Mouse (Mus musculus) adrenal gland, postnatal 25 days (tissue): Measurements from ENCODE around the gene Cdkn1b. TPM values are rescaled to one million over a fixed set of nuclear protein-coding genes. Genes with fewer than 3 reads are reported as not detected.

Experiments
- DNase-seq: peaks from one replicate; pipeline ENCODE4 v3.0.0; 2021; ENCODE audit warnings: mixed read lengths
- total RNA-seq: library from RNA; stranded (reverse); gene quantifications from 2 replicates; pipeline ENCODE4 v1.2.3, GENCODE M21; 2021

The Cdkn1b gene
- total RNA-seq, 1 experiment from 2014 or later = 89.9 TPM

GRCm38 (mm10) chr6:134930383-134930782 is 10.2 kb downstream of the Cdkn1b start:
- no peak for DNase-seq

- DNase-seq = no peak
Measured at GRCm38 (mm10) chr6:134931146-134931545, 10.9 kb downstream of the Cdkn1b start.

- DNase-seq = no peak
Measured at GRCm38 (mm10) chr6:134932486-134933206, 12.4 kb downstream of the Cdkn1b start.

GRCm38 (mm10) chr6:134933207-134933558 is 13.0 kb downstream of the Cdkn1b start:
- no peak for DNase-seq

GRCm38 (mm10) chr6:134934305-134934704 is 14.1 kb downstream of the Cdkn1b start:
- no peak for DNase-seq

GRCm38 (mm10) chr6:134939781-134940180 is 19.6 kb downstream of the Cdkn1b start:
- no peak for DNase-seq

GRCm38 (mm10) chr6:134943759-134944407 is 23.7 kb downstream of the Cdkn1b start:
- DNase-seq = no peak

GRCm38 (mm10) chr6:134946054-134946453 is 25.9 kb downstream of the Cdkn1b start:
- no peak for DNase-seq

- DNase-seq = no peak
Measured at GRCm38 (mm10) chr6:134946858-134947257, 26.7 kb downstream of the Cdkn1b start.

- peak; percentile 65 for DNase-seq
Measured at GRCm38 (mm10) chr6:134947311-134948087, 27.3 kb downstream of the Cdkn1b start.

- DNase-seq = no peak
Measured at GRCm38 (mm10) chr6:134948522-134949061, 28.4 kb downstream of the Cdkn1b start.

GRCm38 (mm10) chr6:134949241-134949640 is 29.0 kb downstream of the Cdkn1b start:
- no peak for DNase-seq

GRCm38 (mm10) chr6:134951364-134951763 is 31.2 kb downstream of the Cdkn1b start:
- DNase-seq = no peak

- DNase-seq = peak; percentile 25
Measured at GRCm38 (mm10) chr6:134953976-134954375, 33.8 kb downstream of the Cdkn1b start.

- no peak for DNase-seq
Measured at GRCm38 (mm10) chr6:134956388-134956787, 36.2 kb downstream of the Cdkn1b start.

- DNase-seq = no peak
Measured at GRCm38 (mm10) chr6:134961286-134961685, 41.1 kb downstream of the Cdkn1b start.

GRCm38 (mm10) chr6:134961858-134962517 is 41.8 kb downstream of the Cdkn1b start:
- no peak for DNase-seq

- DNase-seq = no peak
Measured at GRCm38 (mm10) chr6:134962518-134962893, 42.3 kb downstream of the Cdkn1b start.

- no peak for DNase-seq
Measured at GRCm38 (mm10) chr6:134963910-134964309, 43.7 kb downstream of the Cdkn1b start.

- DNase-seq = no peak
Measured at GRCm38 (mm10) chr6:134966681-134967080, 46.5 kb downstream of the Cdkn1b start.

GRCm38 (mm10) chr6:134968326-134968725 is 48.1 kb downstream of the Cdkn1b start:
- no peak for DNase-seq

GRCm38 (mm10) chr6:134969498-134969897 is 49.3 kb downstream of the Cdkn1b start:
- no peak for DNase-seq
